Mouse (Mus musculus): ENCODE data around the gene Rpl36-ps4.

GRCm38 (mm10) chr17:87901163-87901562 lies 19.6 kb upstream of the Rpl36-ps4 start:
- no peak for TF ChIP-seq CTCF (IDR thresholded peaks at IDR 0.05; ENCODE audit: control insufficient read depth, insufficient read depth, low read length)
- TF ChIP-seq POLR2A (IDR thresholded peaks at IDR 0.05; ENCODE audit: borderline replicate concordance, control insufficient read depth, low read depth, low read length), result no peak

Data from bone marrow, adult 2 months (tissue).